Mouse (Mus musculus): ENCODE results near the gene Fbxw4.
A peak's percentile ranks its signal among the peaks of the same experiment; 100 is the strongest.

Gene Fbxw4

GRCm38 (mm10) chr19:45659738-45660502 is at the start of gene Fbxw4:
Fbxw4 (minus strand) TSS chr19:45660312.
- peak; percentile 42 to 71 for DNase-seq (ENCODE audit: low spot score in 2 of 2)

GRCm38 (mm10) chr19:45708704-45709103 is 48.6 kb upstream of the Fbxw4 start:
- DNase-seq (ENCODE audit: low spot score in 2 of 2): no peak

- no peak for DNase-seq (ENCODE audit: low spot score in 2 of 2)
These were observed 36.1 kb upstream of the Fbxw4 start for GRCm38 (mm10) chr19:45696281-45696600.

GRCm38 (mm10) chr19:45695496-45696280 is 35.6 kb upstream of the Fbxw4 start:
- no peak for DNase-seq (ENCODE audit: low spot score in 2 of 2)

GRCm38 (mm10) chr19:45694056-45694455 is 33.9 kb upstream of the Fbxw4 start:
- DNase-seq (ENCODE audit: low spot score in 2 of 2): no peak

- peak in 1 of 2 experiments; percentile 14 for DNase-seq (ENCODE audit: low spot score in 2 of 2)
These were observed 32.1 kb upstream of the Fbxw4 start for GRCm38 (mm10) chr19:45692211-45692610.

- no peak for DNase-seq (ENCODE audit: low spot score in 2 of 2)
These were observed 31.0 kb upstream of the Fbxw4 start for GRCm38 (mm10) chr19:45691001-45691535.

- DNase-seq (ENCODE audit: low spot score in 2 of 2): no peak
These were observed 26.9 kb upstream of the Fbxw4 start for GRCm38 (mm10) chr19:45687001-45687400.

GRCm38 (mm10) chr19:45683676-45684075 is 23.6 kb upstream of the Fbxw4 start:
- no peak for DNase-seq (ENCODE audit: low spot score in 2 of 2)

GRCm38 (mm10) chr19:45680495-45681130 is 20.5 kb upstream of the Fbxw4 start:
- DNase-seq (ENCODE audit: low spot score in 2 of 2): no peak

GRCm38 (mm10) chr19:45676723-45677269 is 16.7 kb upstream of the Fbxw4 start:
- no peak for DNase-seq (ENCODE audit: low spot score in 2 of 2)

- DNase-seq (ENCODE audit: low spot score in 2 of 2): no peak
These were observed 15.8 kb upstream of the Fbxw4 start for GRCm38 (mm10) chr19:45675720-45676581.

- DNase-seq (ENCODE audit: low spot score in 2 of 2): no peak
These were observed 15.1 kb upstream of the Fbxw4 start for GRCm38 (mm10) chr19:45675196-45675595.

- no peak for DNase-seq (ENCODE audit: low spot score in 2 of 2)
These were observed 12.9 kb upstream of the Fbxw4 start for GRCm38 (mm10) chr19:45672971-45673370.

- no peak for DNase-seq (ENCODE audit: low spot score in 2 of 2)
These were observed 8.9 kb upstream of the Fbxw4 start for GRCm38 (mm10) chr19:45668986-45669385.

GRCm38 (mm10) chr19:45663851-45664250 is 3.7 kb upstream of the Fbxw4 start:
- no peak for DNase-seq (ENCODE audit: low spot score in 2 of 2)

- no peak for DNase-seq (ENCODE audit: low spot score in 2 of 2)
These were observed 335 bp upstream of the Fbxw4 start for GRCm38 (mm10) chr19:45660503-45660790.

GRCm38 (mm10) chr19:45659301-45659737 is 793 bp downstream of the Fbxw4 start:
- DNase-seq (ENCODE audit: low spot score in 2 of 2): peak in 1 of 2 experiments; percentile 28

- no peak for DNase-seq (ENCODE audit: low spot score in 2 of 2)
These were observed 1.4 kb downstream of the Fbxw4 start for GRCm38 (mm10) chr19:45658556-45659268.

GRCm38 (mm10) chr19:45657828-45658227 is 2.3 kb downstream of the Fbxw4 start:
- DNase-seq (ENCODE audit: low spot score in 2 of 2): no peak
